Mouse (Mus musculus): ENCODE data around the gene Kctd18. TPM values are rescaled to one million over a fixed set of nuclear protein-coding genes. Genes with fewer than 3 reads are reported as not detected.
"Not testable (repeated sequence)": the region's sequence is repeated elsewhere in the genome, so short reads cannot be mapped to it uniquely, and the experiment has no call there.

Gene Kctd18
- 20.7 and 22.2 TPM in 2 replicates for polyA plus RNA-seq (2012; rRNA removed)

DNA sequence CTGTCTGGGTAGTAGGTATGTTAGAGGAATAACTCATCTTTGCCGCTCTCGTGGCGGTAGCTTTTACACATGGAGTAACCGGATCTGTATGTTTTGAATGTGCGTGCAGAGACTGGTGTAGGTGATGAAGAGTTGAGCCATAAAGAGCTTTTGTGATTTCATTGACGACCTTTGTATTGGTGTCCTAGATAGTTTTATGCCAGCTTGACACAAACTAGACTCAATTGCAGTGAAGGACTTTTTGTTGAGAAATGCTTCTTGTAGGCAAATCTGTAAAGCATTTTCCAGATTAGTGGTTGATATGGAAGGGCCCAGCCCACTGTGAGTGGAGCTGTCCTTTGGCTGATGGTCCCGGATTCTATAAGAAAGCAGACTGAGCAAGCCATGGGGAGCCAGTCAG lies at the start of gene Kctd18:
Gene Kctd18, minus strand, starts transcription at position 101 of the 400 bp plus-strand sequence.
- DNase-seq (ENCODE audit: low spot score), result no peak

- DNase-seq (ENCODE audit: low spot score), result no peak
These were observed 46.9 kb upstream of the Kctd18 start for GRCm38 (mm10) chr1:58065606-58066005.

- DNase-seq (ENCODE audit: low spot score), result no peak
These were observed 46.4 kb upstream of the Kctd18 start for GRCm38 (mm10) chr1:58065151-58065550.

DNA sequence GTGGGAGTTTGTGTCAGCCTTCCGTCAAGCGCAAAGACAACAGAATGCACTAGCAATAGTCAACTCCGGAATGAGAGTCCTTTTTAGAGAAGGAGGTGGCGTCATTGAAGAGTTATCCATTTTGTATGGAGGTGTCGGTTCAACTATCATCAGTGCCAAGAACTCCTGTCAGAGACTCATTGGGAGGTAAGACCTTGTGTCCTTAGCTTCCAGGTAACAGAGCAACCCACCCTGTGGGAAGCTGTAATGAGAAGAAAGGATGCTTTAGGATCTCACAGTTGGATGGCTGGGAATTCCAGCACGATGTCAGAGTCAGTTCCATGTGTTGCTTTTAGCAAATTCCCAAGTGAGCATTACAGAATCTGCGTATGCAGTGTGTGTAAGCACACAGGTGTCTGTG lies 43.4 kb upstream of the Kctd18 start:
- DNase-seq (ENCODE audit: low spot score), result no peak

DNA sequence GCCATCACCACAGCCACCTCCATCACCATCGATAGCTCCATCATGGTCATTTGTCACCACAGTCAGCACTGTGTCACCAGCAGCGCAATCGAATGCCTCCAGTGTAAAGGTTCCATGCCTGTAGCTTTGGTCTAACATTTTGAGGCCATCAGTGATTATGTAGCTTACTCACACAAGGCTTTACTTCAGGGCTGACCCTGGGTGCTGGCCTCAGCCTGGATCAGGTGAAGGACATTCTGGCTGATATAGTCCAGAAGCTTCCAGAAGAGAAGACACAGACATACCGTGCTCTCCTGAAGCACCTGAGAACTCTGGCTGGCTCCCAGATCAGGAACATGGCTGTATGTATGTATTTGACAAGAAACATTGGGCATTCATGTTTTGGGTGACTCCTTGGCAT lies 40.1 kb upstream of the Kctd18 start:
- no peak for DNase-seq (ENCODE audit: low spot score)

- no peak for DNase-seq (ENCODE audit: low spot score)
These were observed 38.2 kb upstream of the Kctd18 start for GRCm38 (mm10) chr1:58056939-58057338.

DNA sequence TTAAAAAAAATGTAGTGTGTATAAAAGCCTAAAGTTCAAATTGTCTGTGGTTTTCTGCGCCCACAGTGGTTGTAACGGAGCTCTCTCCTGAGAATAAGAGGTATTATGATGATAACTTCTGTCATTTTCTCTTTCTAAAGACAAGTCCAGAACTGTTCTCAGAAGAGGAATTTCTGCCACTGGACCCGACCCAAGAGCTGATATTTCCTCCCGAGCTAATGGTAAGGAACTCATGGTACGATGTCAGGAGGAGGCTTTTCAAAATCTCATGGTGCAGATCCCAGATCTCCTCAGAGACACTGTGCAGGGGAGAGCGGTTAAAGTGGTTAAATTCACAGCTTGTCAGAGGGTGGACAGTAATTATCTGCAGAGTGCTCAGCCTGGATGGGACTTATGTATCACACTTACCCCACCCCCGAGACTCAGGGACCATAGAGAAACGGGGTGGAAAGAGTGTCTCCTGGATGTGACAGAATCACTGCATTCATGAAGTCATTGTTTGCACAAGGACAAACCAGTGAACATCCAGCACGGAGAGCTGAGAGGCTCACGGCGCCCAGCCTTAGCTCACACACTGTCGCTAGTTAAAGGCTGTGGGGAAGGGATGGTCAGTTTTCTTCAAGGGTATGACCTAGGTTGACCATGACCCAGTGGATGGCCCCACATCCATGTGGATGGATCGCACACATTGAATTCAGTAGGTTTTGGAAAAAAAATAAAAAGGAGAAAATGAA lies 37.5 kb upstream of the Kctd18 start:
- DNase-seq (ENCODE audit: low spot score), result no peak

DNA sequence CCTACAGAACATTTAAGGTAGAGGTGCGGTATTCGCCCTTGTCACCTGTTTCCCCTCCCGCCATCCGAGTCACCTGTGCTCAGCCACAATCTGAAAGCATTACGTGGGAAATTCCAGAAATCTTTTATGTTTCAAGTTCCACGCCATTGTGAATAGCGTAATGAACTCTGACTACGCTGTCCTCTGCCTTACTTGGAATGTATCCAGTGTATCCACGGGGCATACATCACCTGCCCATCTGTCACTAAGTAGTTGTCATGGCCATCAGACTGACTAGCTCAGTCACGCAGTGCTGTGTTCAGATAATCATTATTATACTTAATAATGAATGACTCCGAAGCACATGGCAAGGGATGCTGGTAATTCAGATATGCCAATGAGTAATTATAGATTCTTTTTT lies 36.8 kb upstream of the Kctd18 start:
- DNase-seq (ENCODE audit: low spot score), result no peak

- DNase-seq (ENCODE audit: low spot score), result no peak
These were observed 30.4 kb upstream of the Kctd18 start for GRCm38 (mm10) chr1:58049126-58049525.

- DNase-seq (ENCODE audit: low spot score), result no peak
These were observed 28.1 kb upstream of the Kctd18 start for GRCm38 (mm10) chr1:58046721-58047290.

DNA sequence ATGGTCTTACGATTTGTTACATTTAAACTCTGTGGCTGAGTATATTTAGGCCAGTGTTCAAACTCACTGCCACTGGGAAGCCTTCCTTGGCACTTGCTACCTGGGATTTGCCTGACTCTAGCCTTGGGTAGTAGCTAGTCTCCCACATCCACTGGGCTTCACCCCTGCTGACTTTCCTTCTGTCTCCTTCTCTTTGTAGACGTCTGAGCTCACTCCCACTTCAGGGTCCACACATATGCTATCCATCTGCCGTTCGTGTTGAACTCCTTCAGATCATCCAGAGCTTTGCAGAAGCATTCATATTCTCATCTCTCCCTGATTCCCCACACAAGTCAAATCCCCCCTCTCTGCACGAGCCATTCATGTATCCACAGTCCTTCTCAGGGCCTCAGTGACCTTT lies 26.8 kb upstream of the Kctd18 start:
- no peak for DNase-seq (ENCODE audit: low spot score)

GRCm38 (mm10) chr1:58045076-58045475 lies 26.3 kb upstream of the Kctd18 start:
- DNase-seq (ENCODE audit: low spot score), result no peak

- not testable (repeated sequence) for DNase-seq (ENCODE audit: low spot score)
These were observed 18.6 kb upstream of the Kctd18 start for GRCm38 (mm10) chr1:58037306-58037705.

GRCm38 (mm10) chr1:58031160-58031769 lies 12.5 kb upstream of the Kctd18 start:
- DNase-seq (ENCODE audit: low spot score), result peak; percentile 35

DNA sequence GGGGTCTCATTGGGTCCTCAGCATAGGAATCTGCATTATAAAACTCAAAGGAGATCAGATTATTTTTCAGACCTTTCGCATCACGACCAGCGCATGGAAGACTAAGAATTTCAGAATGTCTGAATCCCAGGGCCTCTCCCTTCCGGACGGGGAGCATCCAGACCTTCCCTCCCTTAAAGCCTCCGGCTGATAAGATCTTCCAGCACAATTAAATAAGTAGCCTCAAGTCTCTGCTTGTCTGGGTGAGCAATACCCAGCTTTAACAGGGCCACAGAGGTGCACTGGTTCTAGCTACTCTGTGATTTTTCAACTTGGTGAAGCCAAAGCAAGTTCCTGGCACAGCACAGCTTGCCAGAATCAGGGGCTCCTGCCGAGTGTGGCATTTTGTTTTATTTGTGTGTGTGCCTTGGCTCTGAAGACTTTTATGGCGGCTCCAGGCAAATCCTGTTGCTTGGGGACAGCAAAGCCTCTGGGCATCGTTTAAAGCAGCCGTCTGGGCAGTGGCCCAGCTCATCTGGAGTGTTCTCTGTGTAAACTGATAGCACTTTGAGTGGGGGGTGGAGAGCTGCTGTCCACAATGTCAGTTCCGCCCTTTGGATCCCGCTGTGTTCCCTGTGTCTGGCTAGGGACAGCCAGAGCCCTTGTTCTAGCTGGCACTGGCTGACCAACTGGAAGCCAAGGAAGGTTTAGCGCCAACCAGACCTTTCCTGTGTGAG lies 11.6 kb upstream of the Kctd18 start:
- peak; percentile 47 for DNase-seq (ENCODE audit: low spot score)

- peak; percentile 56 for DNase-seq (ENCODE audit: low spot score)
These were observed 10.9 kb upstream of the Kctd18 start, which contains the start of gene Aox1 for GRCm38 (mm10) chr1:58029636-58030117. Gene Aox1 (plus strand): TSS chr1:58029931.

GRCm38 (mm10) chr1:58027707-58028106 lies 9.0 kb upstream of the Kctd18 start:
- DNase-seq (ENCODE audit: low spot score), result no peak

DNA sequence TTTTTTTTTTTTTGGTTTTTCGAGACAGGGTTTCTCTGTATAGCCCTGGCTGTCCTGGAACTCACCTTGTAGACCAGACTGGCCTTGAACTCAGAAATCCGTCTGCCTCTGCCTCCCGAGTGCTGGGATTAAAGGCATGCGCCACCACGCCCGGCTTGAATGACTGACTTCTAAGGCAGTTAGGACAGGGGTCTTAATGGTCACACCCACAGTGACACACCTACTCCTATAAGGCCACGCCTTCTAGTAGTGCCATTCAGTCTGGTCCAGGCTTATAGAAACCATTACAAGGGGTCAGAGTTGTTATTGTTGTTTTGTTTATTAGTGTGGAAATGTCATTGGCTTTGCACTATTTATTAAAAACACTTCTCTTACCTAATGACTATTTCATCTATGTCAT lies 12.4 kb downstream of the Kctd18 start:
- DNase-seq (ENCODE audit: low spot score), result not testable (repeated sequence)

- DNase-seq (ENCODE audit: low spot score), result no peak
These were observed 20.6 kb downstream of the Kctd18 start for GRCm38 (mm10) chr1:57998146-57998545.

DNA sequence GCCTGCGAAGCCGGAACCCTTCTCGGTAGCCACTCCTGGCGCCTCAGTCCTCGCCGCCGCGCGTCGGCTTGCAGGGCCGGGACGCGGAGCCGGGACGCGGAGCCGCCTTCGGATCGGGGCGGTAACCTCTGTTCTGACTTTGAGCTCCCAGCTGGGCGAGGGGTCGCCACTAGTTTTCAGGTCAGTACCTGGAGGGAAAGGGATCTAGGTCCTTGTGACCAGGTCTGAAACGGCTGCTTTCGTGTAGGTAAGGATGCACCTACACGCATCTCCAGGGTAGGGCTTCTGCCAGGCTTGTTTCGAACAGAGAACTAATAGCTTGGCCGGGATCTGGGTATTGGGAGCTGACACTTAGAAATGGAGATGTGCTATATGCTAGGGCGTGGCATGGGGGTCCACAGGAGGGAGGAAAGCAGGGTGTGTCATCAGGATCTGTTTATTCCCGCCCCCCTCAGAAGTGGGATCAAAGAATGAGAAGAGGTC lies 22.6 kb downstream of the Kctd18 start:
- DNase-seq (ENCODE audit: low spot score), result no peak

DNA sequence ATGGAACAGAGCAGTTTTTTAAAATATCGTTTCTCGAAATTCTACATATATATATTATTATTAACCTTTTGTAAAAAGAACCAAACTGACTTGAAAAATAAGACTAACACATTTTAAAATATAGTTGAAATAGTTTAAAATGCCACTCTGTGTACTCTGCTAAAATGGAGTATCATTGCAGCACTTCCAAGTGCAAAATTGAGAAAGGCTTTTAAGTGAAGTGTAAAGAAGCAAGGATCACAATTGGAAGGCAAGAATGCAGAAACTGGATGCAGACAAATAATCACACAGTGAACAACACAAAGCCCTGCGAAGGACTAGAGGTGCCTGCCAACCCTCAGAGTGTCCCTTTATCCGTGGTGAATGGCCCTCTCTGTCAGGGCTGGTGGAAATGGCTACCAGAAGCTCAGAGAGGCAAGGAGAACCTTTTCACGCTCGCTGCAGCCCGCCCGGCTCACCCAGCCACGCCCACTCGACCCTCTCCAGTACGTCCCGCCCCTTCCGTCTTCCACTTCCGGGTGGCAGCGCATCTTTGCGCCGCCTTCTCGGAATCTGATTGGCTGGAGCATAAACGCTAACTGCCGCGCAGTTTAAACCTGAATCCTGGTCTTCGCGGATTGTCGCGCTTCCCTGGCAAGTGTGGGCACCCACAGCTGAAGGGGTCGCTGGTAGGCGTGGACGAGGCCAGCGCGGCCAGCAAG lies 23.2 kb downstream of the Kctd18 start, which contains the start of gene Sgo2a:
Gene Sgo2a, plus strand, starts transcription at position 540 of the 701 bp plus-strand sequence.
- peak; percentile 63 for DNase-seq (ENCODE audit: low spot score)
